Mouse (Mus musculus) natural killer cell, adult 2 months (primary cell): ENCODE data around the gene Grasp.

ENCODE experiments used
- DNase-seq, 2 experiments: peaks; one replicate each; pipeline ENCODE4 v3.0.0; 2022; ENCODE audit warnings: low spot score in 2 of 2

Grasp gene

DNA sequence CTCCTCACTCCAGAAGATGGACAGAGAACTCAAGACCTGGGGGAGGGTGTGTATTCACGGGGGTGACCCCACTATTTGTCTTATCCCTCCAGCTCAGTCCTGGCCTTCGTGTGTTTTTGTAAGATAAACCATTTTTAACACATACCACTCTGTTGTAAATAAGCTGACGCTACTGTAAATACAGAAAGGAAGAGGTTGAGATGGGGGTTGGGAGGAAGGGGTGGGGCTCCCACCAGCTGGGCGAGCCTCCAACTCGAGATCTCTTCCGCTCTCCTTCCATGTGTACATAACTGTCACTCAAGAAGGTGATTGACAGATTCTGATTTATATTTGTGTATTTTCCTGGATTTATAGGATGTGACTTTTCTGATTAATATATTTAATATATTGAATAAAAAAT is 50.4 kb downstream of the Grasp start:
- no peak for DNase-seq

DNA sequence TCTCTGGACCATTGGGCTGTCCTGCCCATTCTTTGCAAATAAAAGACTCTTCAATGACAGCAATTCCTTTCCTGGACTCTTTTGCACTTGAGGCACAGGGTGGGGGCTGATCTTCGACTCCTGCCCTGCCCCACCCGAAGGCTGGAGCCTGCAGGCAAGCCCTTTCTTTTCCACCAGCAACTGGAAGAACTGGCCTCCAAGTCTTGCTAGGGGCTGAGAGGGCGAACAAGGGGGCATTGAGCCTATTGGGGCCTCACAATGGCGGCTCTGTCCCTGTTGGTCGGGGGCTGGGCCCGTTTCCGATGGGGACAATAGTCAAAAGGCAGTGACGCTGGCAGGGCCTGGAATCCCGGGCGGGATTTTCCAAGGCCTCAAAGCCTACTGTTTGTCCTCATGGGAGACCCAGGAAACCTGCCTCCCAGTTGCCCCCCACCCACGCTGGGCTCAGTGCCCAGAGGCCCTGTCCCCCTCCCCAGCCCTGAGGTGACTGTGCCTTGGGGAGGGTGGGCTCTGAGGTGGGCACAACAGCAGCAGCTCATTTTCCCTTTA is 53.4 kb downstream of the Grasp start:
- no peak for DNase-seq

DNA sequence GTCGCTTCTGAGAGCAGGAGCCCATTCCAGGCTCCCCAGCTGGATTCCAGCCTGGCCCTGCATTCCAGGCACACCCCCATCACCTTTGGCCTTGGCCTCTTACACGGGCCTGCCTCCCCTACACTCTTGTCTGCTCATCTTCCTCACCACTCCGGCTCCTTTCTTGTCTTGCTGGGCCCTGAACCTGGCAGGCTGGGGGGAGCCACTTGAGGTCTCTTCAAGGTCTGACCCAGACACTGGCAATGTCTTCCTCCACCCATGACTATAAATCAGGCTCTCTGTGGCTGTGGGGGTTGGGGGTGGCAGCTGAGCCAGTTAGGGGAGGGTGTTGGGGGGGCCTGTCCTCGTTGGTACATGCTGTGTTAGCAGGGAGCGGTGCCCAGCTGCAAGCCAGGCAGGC is 54.6 kb downstream of the Grasp start:
- DNase-seq, result no peak

DNA sequence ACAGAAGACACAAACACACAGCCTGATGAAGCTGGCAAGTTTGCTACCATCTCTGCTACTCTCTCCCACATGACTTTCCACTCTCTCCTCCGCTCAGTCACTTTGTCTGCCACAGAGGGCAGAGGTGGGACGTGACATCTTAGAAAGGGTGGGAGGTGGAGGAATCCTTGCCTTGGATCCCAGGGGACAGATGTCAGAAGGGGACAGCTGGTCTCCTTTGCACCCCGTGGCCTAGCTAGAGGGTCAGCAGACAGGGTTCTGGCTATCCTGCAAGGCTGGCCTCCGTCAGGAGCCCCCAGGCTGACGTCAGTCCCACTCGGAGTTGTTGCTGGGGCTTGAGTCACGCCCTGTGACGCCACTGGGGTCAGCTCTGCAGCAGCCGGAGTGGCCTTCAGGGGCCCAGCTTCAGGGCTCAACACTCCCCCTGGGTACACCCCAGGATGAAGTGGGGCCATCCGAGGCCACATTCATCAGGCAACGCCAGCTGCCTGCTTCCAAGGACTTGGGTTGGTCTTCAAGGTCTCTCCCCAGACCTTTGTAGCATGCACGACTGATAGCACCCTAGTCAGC is 55.5 kb downstream of the Grasp start:
- DNase-seq, result no peak
